Mouse (Mus musculus): ENCODE measurements around the gene Lkaaear1.

DNA sequence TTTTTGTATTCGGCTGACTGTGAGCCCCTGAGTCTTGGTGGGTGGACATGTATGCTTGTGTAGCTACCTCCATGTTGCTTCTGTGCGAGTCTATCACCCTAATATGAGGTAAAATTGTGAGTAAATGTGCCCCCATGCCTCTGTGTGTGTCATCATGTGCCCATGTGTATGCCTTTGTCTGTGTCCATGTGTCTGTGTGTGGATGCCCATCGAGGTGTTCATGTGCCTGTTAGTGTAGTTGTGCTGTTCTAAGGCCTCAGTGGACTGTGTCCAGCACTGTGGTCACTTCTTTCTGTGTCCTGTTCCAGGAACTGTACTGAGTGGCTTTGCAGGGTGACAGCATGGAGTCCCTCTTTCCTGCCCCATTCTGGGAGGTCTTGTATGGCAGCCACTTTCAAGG, 17.1 kb upstream of the Lkaaear1 start:
- TF ChIP-seq POLR2A (IDR thresholded peaks at IDR 0.05; ENCODE audit: low read depth, low read length) = no peak
- TF ChIP-seq CTCF (conservative IDR thresholded peaks at IDR 0.05; ENCODE audit: insufficient read depth, insufficient read length, low read depth, low read length) = no peak

Measured in kidney, adult 2 months (tissue).